Mouse (Mus musculus): ENCODE measurements around the gene Hif3a.

The Hif3a gene

DNA sequence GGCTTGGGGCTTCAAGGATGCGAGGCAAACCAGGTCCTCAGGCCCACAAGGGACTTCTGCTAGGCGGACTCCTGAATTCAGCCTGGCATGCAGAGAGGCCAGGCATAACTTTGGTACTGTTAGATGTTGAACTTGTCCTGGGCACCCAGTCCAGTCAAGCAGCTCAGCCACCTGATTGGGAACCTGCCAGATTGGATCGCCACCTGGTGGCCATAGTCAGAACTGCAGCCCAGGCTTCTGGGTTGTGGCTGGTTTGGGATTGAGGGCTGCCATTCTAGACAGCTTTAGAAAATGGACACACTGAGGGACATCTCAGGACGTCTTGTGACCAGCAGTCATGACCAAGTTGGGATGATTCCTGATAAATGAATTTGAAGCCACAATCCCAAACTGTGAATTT is 62.6 kb downstream of the Hif3a start:
- H3K36me3 ChIP-seq (ENCODE audit: insufficient read depth, low read length), result peaks cover 42% of the 10 kb centered on the region
- H3K9me3 ChIP-seq (ENCODE audit: low read length), result peaks cover 5% of the 10 kb centered on the region; the same call in 1 of the 2 replicates
- H3K27me3 ChIP-seq (ENCODE audit: insufficient read depth, low read length), result peaks cover 15% of the 10 kb centered on the region
- TF ChIP-seq POU5F1 (IDR thresholded peaks at IDR 0.05; ENCODE audit: borderline replicate concordance, low read length) (no peak), CTCF (conservative IDR thresholded peaks at IDR 0.05; ENCODE audit: low read length) (peak; percentile 100)
- no peak overlapping the region for H3K4me3 ChIP-seq (replicated peaks; ENCODE audit: low read length)
- H3K4me1 ChIP-seq (replicated peaks; ENCODE audit: low read depth, low read length), result peaks cover 40% of the 10 kb centered on the region

DNA sequence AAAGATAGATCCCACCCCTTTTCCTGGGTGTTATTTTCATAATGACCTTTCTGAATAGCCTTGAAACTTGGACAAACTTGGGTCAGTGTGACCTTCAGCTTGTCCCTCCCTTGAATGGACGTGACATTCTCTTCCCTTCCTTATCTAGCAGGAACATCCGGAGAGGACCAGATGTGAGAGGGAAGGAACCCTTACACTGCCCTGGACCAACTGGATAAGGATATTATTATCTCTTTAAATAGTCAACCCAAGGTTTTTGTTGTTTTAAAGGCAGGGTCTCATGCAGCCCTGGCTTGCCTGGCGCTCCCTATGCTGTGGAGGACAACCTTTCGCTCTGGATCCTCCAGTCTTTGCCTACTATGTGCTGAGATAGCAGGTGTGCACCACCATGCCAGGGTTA is 63.0 kb downstream of the Hif3a start:
- Histone ChIP-seq H3K4me3 (replicated peaks; ENCODE audit: low read length) (no peak overlapping the region), H3K36me3 (ENCODE audit: insufficient read depth, low read length) (peaks cover 38% of the 10 kb centered on the region), H3K4me1 (replicated peaks; ENCODE audit: low read depth, low read length) (peaks cover 40% of the 10 kb centered on the region), H3K9me3 (ENCODE audit: low read length) (peaks cover 5% of the 10 kb centered on the region; the same call in 1 of the 2 replicates), H3K27me3 (ENCODE audit: insufficient read depth, low read length) (peaks cover 19% of the 10 kb centered on the region)
- TF ChIP-seq POU5F1 (IDR thresholded peaks at IDR 0.05; ENCODE audit: borderline replicate concordance, low read length) (no peak), CTCF (conservative IDR thresholded peaks at IDR 0.05; ENCODE audit: low read length) (no peak), NANOG (IDR thresholded peaks at IDR 0.05; ENCODE audit: borderline replicate concordance, low read length) (no peak)

DNA sequence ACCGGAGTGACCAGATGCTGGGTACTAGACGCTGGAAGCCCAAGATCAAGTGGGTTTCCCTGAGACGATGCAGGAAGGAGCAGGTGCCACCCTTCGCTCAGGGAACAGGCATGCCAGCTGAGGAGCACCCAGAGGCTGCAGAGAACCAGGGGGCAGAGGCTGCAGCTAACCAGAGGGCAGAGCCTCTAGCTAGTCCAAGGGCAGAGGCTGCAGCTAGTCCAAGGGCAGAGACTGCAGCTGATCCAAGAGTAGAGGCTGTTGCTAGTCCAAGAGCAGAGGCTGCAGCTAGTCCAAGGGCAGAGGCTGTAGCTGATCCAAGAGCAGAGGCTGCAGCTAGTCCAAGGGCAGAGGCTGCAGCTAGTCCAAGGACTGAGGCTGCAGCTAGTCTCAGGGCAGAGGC is 66.9 kb downstream of the Hif3a start:
- H3K9me3 ChIP-seq (ENCODE audit: low read length), result no peaks in the 10 kb centered on the region
- H3K4me1 ChIP-seq (replicated peaks; ENCODE audit: low read depth, low read length), result peaks cover 50% of the 10 kb centered on the region
- peaks cover 22% of the 10 kb centered on the region for H3K27me3 ChIP-seq (ENCODE audit: insufficient read depth, low read length)
- peaks cover 26% of the 10 kb centered on the region for H3K36me3 ChIP-seq (ENCODE audit: insufficient read depth, low read length)
- H3K4me3 ChIP-seq (replicated peaks; ENCODE audit: low read length), result peak overlapping the region; percentile 81; the same call in 1 of the 2 replicates
- TF ChIP-seq NANOG (IDR thresholded peaks at IDR 0.05; ENCODE audit: borderline replicate concordance, low read length), result no peak
- TF ChIP-seq POU5F1 (IDR thresholded peaks at IDR 0.05; ENCODE audit: borderline replicate concordance, low read length), result no peak
- TF ChIP-seq CTCF (conservative IDR thresholded peaks at IDR 0.05; ENCODE audit: low read length), result no peak

DNA sequence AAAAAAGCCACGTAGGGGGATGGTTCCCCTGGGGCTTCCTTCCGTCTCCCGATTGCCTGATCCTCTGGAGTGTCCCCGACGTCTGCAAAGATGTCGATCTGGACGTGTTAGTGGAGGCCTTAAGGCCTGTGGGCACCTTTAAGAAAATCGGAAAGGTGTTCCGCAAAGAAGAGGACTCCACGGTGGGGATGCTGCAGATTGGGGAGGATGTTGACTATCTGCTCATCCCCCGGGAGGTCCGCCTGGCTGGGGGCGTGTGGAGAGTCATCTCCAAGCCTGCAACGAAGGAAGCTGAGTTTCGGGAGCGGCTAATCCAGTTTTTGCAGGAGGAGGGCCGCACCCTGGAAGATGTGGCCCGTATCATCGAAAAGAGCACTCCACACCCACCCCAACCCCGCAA is 67.8 kb downstream of the Hif3a start:
- Histone ChIP-seq H3K4me3 (replicated peaks; ENCODE audit: low read length) (peak overlapping the region; percentile 81), H3K36me3 (ENCODE audit: insufficient read depth, low read length) (peaks cover 26% of the 10 kb centered on the region), H3K9me3 (ENCODE audit: low read length) (no peaks in the 10 kb centered on the region), H3K4me1 (replicated peaks; ENCODE audit: low read depth, low read length) (peaks cover 57% of the 10 kb centered on the region), H3K27me3 (ENCODE audit: insufficient read depth, low read length) (peaks cover 22% of the 10 kb centered on the region)
- TF ChIP-seq CTCF (conservative IDR thresholded peaks at IDR 0.05; ENCODE audit: low read length), result no peak
- TF ChIP-seq POU5F1 (IDR thresholded peaks at IDR 0.05; ENCODE audit: borderline replicate concordance, low read length), result no peak
- TF ChIP-seq NANOG (IDR thresholded peaks at IDR 0.05; ENCODE audit: borderline replicate concordance, low read length), result no peak

DNA sequence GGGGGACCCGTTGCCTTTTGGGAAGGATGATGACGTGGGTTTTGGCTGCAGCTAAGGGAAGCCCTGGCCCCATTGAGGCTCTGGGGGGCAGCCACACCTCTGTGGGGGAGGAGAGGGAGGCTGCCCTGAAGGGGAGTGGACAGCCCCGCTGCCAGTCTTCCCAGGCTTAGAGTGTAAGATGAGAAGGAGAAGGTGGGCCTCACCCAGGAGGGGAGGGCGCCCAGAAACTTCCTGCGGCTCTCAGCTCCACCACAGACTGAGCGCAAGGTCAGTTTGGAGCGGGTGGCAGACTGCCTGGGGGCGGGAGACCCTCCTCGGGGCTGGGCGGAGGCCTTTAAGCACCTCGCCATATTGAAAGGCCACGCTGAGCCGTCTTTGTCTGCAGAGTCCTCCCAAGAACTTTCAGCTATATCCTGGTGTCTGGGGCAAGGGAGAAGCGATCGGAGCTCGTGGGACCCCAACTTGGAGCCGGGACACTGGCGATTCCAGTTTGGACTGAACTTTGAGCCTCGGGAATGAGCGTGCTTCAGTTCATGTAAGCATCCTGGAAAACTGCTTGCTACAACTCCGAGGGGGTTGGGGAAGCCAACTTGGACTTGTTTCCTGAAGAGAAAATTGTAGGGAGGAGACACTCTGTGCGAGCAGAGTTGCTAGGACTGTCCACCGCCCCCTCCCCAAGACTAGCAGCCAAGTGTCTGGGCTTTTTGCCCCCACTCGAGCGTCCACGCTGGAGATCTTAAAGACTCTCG is 68.4 kb downstream of the Hif3a start:
- no peaks in the 10 kb centered on the region for H3K9me3 ChIP-seq (ENCODE audit: low read length)
- peaks cover 59% of the 10 kb centered on the region for H3K4me1 ChIP-seq (replicated peaks; ENCODE audit: low read depth, low read length)
- peaks cover 26% of the 10 kb centered on the region for H3K36me3 ChIP-seq (ENCODE audit: insufficient read depth, low read length)
- H3K27me3 ChIP-seq (ENCODE audit: insufficient read depth, low read length), result peaks cover 22% of the 10 kb centered on the region
- no peak for TF ChIP-seq CTCF (conservative IDR thresholded peaks at IDR 0.05; ENCODE audit: low read length)
- TF ChIP-seq NANOG (IDR thresholded peaks at IDR 0.05; ENCODE audit: borderline replicate concordance, low read length), result no peak
- TF ChIP-seq POU5F1 (IDR thresholded peaks at IDR 0.05; ENCODE audit: borderline replicate concordance, low read length), result no peak
- peak overlapping the region; percentile 81 for H3K4me3 ChIP-seq (replicated peaks; ENCODE audit: low read length)

DNA sequence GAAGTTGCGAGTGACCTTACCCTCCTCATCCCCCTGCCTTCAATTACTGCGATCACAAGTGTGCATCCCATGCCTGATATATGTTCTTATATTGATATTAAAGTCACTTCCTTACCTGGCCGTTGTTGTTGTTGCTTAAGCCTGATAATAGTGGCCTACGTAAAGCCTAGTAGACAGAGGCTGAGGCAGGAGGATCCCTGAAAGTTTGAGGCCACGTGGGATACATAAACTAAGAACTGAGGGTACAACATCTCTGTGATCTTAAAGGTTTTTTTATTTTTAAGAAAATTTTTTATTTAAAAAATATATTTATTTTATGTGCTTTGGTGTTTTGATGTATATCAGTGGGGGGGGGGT is 69.8 kb downstream of the Hif3a start, which contains the start of gene Ccdc8:
Gene Ccdc8, plus strand, starts transcription at position 258 of the 357 bp plus-strand sequence.
- TF ChIP-seq POU5F1 (IDR thresholded peaks at IDR 0.05; ENCODE audit: borderline replicate concordance, low read length) (no peak), NANOG (IDR thresholded peaks at IDR 0.05; ENCODE audit: borderline replicate concordance, low read length) (no peak), CTCF (conservative IDR thresholded peaks at IDR 0.05; ENCODE audit: low read length) (no peak)
- peaks cover 22% of the 10 kb centered on the region for H3K27me3 ChIP-seq (ENCODE audit: insufficient read depth, low read length)
- H3K36me3 ChIP-seq (ENCODE audit: insufficient read depth, low read length), result peaks cover 20% of the 10 kb centered on the region
- H3K9me3 ChIP-seq (ENCODE audit: low read length), result no peaks in the 10 kb centered on the region
- peak within 1 kb of the TSS; percentile 81 for H3K4me3 ChIP-seq (replicated peaks; ENCODE audit: low read length)
- H3K4me1 ChIP-seq (replicated peaks; ENCODE audit: low read depth, low read length), result peaks cover 59% of the 10 kb centered on the region

DNA sequence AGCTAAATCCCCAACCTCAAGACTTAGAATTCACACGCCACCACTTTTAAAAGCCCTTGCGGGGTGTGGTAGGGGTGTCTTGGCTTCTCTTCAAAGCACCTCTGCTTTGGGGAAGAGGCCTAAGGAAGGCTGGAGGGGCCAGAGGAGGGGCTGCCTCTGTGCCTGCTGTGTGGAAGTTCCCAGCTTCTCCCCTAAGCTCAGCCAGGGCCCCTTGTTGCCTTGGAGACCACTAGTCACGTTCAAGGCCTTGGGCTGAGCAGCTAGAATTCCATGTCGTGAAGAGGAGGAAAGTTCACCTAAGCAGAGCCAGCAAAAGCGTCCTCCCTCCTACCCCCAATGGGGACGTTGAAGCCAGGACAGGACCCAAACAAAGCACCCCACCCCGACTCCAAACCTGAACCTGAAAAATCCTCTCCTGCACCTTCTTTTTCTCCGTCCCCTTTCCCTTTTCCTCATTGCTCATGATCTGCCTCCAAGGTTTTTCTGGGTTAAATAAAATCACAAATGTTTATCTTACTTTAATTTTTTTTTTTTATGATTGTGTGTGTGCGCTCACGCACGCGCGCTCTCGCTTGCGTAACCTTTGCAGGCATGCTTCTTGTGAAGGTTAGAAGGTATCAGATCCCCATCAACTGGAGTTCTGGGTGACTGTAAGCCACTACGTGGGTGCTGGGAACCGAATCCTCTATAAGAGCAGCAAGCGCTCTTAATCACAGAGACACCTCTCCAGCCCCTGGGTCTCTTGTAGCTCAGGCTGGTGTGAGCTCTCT is 70.4 kb downstream of the Hif3a start:
- peaks cover 22% of the 10 kb centered on the region for H3K27me3 ChIP-seq (ENCODE audit: insufficient read depth, low read length)
- H3K4me1 ChIP-seq (replicated peaks; ENCODE audit: low read depth, low read length), result peaks cover 59% of the 10 kb centered on the region
- no peaks in the 10 kb centered on the region for H3K9me3 ChIP-seq (ENCODE audit: low read length)
- peak overlapping the region; percentile 39 for H3K4me3 ChIP-seq (replicated peaks; ENCODE audit: low read length)
- TF ChIP-seq NANOG (IDR thresholded peaks at IDR 0.05; ENCODE audit: borderline replicate concordance, low read length), result no peak
- no peak for TF ChIP-seq POU5F1 (IDR thresholded peaks at IDR 0.05; ENCODE audit: borderline replicate concordance, low read length)
- TF ChIP-seq CTCF (conservative IDR thresholded peaks at IDR 0.05; ENCODE audit: low read length), result no peak
- peaks cover 16% of the 10 kb centered on the region for H3K36me3 ChIP-seq (ENCODE audit: insufficient read depth, low read length)

DNA sequence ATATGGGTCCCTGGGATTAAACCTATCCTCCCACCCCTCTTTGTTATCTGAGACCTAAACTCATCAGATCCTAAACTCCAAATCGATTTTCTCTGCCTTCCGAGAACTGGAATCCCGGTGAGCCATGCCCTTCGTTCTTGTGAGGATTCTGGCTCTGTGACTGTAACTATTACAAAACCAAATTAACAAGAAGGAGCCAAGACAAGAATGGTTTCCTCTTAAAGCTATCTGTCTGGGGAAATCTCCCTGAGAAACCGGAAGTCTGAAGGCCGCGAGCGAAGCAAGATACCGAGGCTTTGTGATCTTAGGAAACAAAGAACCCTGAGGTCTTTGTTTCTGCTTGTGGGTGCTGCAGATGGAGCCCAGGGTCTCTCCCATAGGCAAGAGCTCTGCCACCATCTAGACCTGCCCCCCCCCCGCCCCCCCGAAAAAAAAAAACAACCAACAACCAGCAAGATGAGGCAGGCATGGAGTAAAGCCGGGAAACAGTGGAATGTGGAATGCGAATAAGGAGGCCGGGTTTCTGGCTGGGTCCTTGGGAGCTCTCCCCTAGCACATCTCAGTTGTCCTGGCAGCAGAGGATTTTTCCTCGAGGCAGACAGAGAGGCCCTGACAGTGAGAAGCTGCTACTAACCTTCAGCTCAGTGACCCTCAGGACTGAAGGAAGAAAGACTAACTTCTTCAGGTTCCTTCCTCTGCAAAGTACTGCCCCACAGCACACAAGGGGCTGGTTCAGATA is 72.1 kb downstream of the Hif3a start:
- Histone ChIP-seq H3K4me1 (replicated peaks; ENCODE audit: low read depth, low read length) (peaks cover 48% of the 10 kb centered on the region), H3K27me3 (ENCODE audit: insufficient read depth, low read length) (peaks cover 13% of the 10 kb centered on the region), H3K4me3 (replicated peaks; ENCODE audit: low read length) (0 out of 2 replicates have a peak overlapping the region, but pooled peaks have one; percentile 4), H3K9me3 (ENCODE audit: low read length) (no peaks in the 10 kb centered on the region), H3K36me3 (ENCODE audit: insufficient read depth, low read length) (peaks cover 5% of the 10 kb centered on the region)
- TF ChIP-seq POU5F1 (IDR thresholded peaks at IDR 0.05; ENCODE audit: borderline replicate concordance, low read length), result no peak
- no peak for TF ChIP-seq CTCF (conservative IDR thresholded peaks at IDR 0.05; ENCODE audit: low read length)
- TF ChIP-seq NANOG (IDR thresholded peaks at IDR 0.05; ENCODE audit: borderline replicate concordance, low read length), result no peak

All from E14TG2a.4 (cell line).